ENCODE assay signal across 9 mouse cellular contexts in genomic region chr19:10413701-10414242, GRCm38 (mm10). TPM values are rescaled to one million over a fixed set of nuclear protein-coding genes. Genes with fewer than 3 reads are reported as not detected.
DNase-seq lines count a peak whose midpoint lies in the region; ATAC-seq lines count a peak whose summit lies in the region.
"Had no signal": no experiment of that assay in that cellular context is flagged by ENCODE, and none has a peak within 500 bp of the region (broad histone marks: within the 10 kb centered on the region; RNA-seq: fewer than 3 reads in every experiment).

No protein-coding gene starts in this region.

- H3K9me3 ChIP-seq in embryonic facial prominence, embryonic 13.5 days = no peaks in the 10 kb centered on the region
- H3K9me3 ChIP-seq in neural tube, embryonic 12.5 days = no peaks in the 10 kb centered on the region

- peak; percentile 67 for ATAC-seq in embryonic facial prominence, embryonic 13.5 days (ENCODE audit: insufficient number of reproducible peaks, insufficient read depth, low FRiP score, low TSS enrichment, low read depth)
- peak; percentile 89 for ATAC-seq in neural tube, embryonic 12.5 days (ENCODE audit: low FRiP score, low read depth)
- no peak for ATAC-seq in CD4-positive, CD25-positive, alpha-beta regulatory T cell, adult 4 months

- H3K4me3 ChIP-seq in embryonic facial prominence, embryonic 13.5 days = peak overlapping the region; percentile 38
- peak overlapping the region; percentile 12 for H3K4me3 ChIP-seq in neural tube, embryonic 12.5 days

- H3K4me1 ChIP-seq in embryonic facial prominence, embryonic 13.5 days = peaks cover 14% of the 10 kb centered on the region
- H3K4me1 ChIP-seq in neural tube, embryonic 12.5 days = peaks cover 43% of the 10 kb centered on the region

- H3K36me3 ChIP-seq in embryonic facial prominence, embryonic 13.5 days = no peaks in the 10 kb centered on the region
- H3K36me3 ChIP-seq in neural tube, embryonic 12.5 days = no peaks in the 10 kb centered on the region

- H3K27ac ChIP-seq in embryonic facial prominence, embryonic 13.5 days = no peak overlapping the region
- H3K27ac ChIP-seq in neural tube, embryonic 12.5 days = 0 out of 2 replicates have a peak overlapping the region, but pooled peaks have one; percentile 2

- H3K9ac ChIP-seq in embryonic facial prominence, embryonic 13.5 days = no peak overlapping the region
- H3K9ac ChIP-seq in neural tube, embryonic 12.5 days = 0 out of 2 replicates have a peak overlapping the region, but pooled peaks have one; percentile 33

- DNase-seq in kidney, adult 11 months = peak; percentile 47
- DNase-seq in kidney, adult 18-20 months = no peak
- peak; percentile 43 for DNase-seq in kidney, adult 9 months
- DNase-seq in layer of hippocampus, postnatal 36 days = no peak
- DNase-seq in spleen, adult 18-20 months = no peak
- DNase-seq: gastrocnemius, postnatal 36 days had no signal

- 0 out of 2 replicates have a peak, but pooled peaks cover 6% of the 10 kb centered on the region for H3K27me3 ChIP-seq in embryonic facial prominence, embryonic 13.5 days
- peaks cover 4% of the 10 kb centered on the region; the same call in 1 of the 2 replicates for H3K27me3 ChIP-seq in neural tube, embryonic 12.5 days (replicated peaks)

- WGBS in embryonic facial prominence, embryonic 13.5 days = 2% methylated on average over 19 of the region's 19 CpGs
- 1% methylated on average over 19 of the region's 19 CpGs for WGBS in neural tube, embryonic 12.5 days

- peak overlapping the region; percentile 63 for H3K4me2 ChIP-seq in embryonic facial prominence, embryonic 13.5 days
- H3K4me2 ChIP-seq in neural tube, embryonic 12.5 days (replicated peaks) = peak overlapping the region; percentile 60

RNA-seq across cellular contexts. Expression of gene Syt7, which starts 24.9 kb away (rescaled TPM):
- 0.46 and 0.76 TPM in 2 replicates for polyA plus RNA-seq in embryonic facial prominence, embryonic 13.5 days (2015; fragmentation: Nextera tagmentation; extraction: Ambion mirVana)
- polyA plus RNA-seq in neural tube, embryonic 12.5 days (2016; fragmentation: Nextera tagmentation; extraction: Ambion mirVana) = 4.8 and 5.4 TPM in 2 replicates
- 100 to 1,000 TPM; 301 to 303 TPM for total RNA-seq in layer of hippocampus, postnatal 36 days (2021)
- not detected for polyA plus RNA-seq in CD4-positive, CD25-positive, alpha-beta regulatory T cell, adult 4 months (2017; shearing (Covaris generic))

RNA-seq across cellular contexts. Expression of gene Lrrc10b, which starts 43.5 kb away (rescaled TPM):
- polyA plus RNA-seq in embryonic facial prominence, embryonic 13.5 days (2015; fragmentation: Nextera tagmentation; extraction: Ambion mirVana) = 0.25 and 0.28 TPM in 2 replicates
- 0.61 and 0.64 TPM in 2 replicates for polyA plus RNA-seq in neural tube, embryonic 12.5 days (2016; fragmentation: Nextera tagmentation; extraction: Ambion mirVana)
- 10 to 100 TPM; 78.7 to 89.3 TPM for total RNA-seq in layer of hippocampus, postnatal 36 days (2021)
- not detected for polyA plus RNA-seq in CD4-positive, CD25-positive, alpha-beta regulatory T cell, adult 4 months (2017; shearing (Covaris generic))

Comparison
In these comparisons a context has a peak if more than half of its experiments do, and no peak if none do; other contexts are left out.
1. DNase-seq: peak in kidney, adult 11 months (single experiment) and kidney, adult 9 months (single experiment); none in kidney, adult 18-20 months (single experiment), layer of hippocampus, postnatal 36 days (0 of 2) and spleen, adult 18-20 months (0 of 2).